In genomic region chr4:120369861-120370366, GRCm38 (mm10) we compare ENCODE assay signal across 8 mouse cellular contexts. TPM values are rescaled to one million over a fixed set of nuclear protein-coding genes. Genes with fewer than 3 reads are reported as not detected.
A peak's percentile ranks its signal among the peaks of the same experiment; 100 is the strongest.
DNase-seq lines count a peak whose midpoint lies in the region.

No protein-coding gene starts in this region.

- 13% methylated on average over 10 of the region's 10 CpGs for WGBS in embryonic facial prominence, embryonic 10.5 days
- 14% methylated on average over 10 of the region's 10 CpGs for WGBS in midbrain, embryonic 10.5 days

- DNase-seq in embryo, embryonic 11 days, result peak; percentile 43
- no peak for DNase-seq in embryo, embryonic 10 days (ENCODE audit: low spot score)
- peak; percentile 30 for DNase-seq in embryonic facial prominence, embryonic 10.5 days (ENCODE audit: low spot score)
- DNase-seq in heart, postnatal 4 days, result peak; percentile 14
- DNase-seq in midbrain, embryonic 10.5 days (ENCODE audit: low spot score), result peak; percentile 47
- no peak for DNase-seq in T-cell, adult 2 months (ENCODE audit: low spot score)
- DNase-seq in cerebellum, postnatal 36 days, result no peak
- DNase-seq in frontal cortex, postnatal 25 days (ENCODE audit: low spot score in 2 of 2), result no peak

- H3K4me3 ChIP-seq in embryonic facial prominence, embryonic 10.5 days, result no peak overlapping the region
- H3K4me3 ChIP-seq in midbrain, embryonic 10.5 days, result peak overlapping the region; percentile 23; the same call in 1 of the 2 replicates

- H3K36me3 ChIP-seq in embryonic facial prominence, embryonic 10.5 days (replicated peaks), result no peaks in the 10 kb centered on the region
- no peaks in the 10 kb centered on the region for H3K36me3 ChIP-seq in midbrain, embryonic 10.5 days

- H3K4me1 ChIP-seq in embryonic facial prominence, embryonic 10.5 days, result peaks cover 36% of the 10 kb centered on the region
- H3K4me1 ChIP-seq in midbrain, embryonic 10.5 days, result peaks cover 55% of the 10 kb centered on the region

- H3K27me3 ChIP-seq in embryonic facial prominence, embryonic 10.5 days (replicated peaks; ENCODE audit: low read depth, poor library complexity, severe bottlenecking), result peaks cover 64% of the 10 kb centered on the region
- H3K27me3 ChIP-seq in midbrain, embryonic 10.5 days (ENCODE audit: low read depth, poor library complexity, severe bottlenecking), result peaks cover 50% of the 10 kb centered on the region

- no peak overlapping the region for H3K27ac ChIP-seq in embryonic facial prominence, embryonic 10.5 days (replicated peaks)
- peak overlapping the region; percentile 70 for H3K27ac ChIP-seq in midbrain, embryonic 10.5 days (replicated peaks)

- no peaks in the 10 kb centered on the region for H3K9me3 ChIP-seq in embryonic facial prominence, embryonic 10.5 days
- H3K9me3 ChIP-seq in midbrain, embryonic 10.5 days (replicated peaks), result no peaks in the 10 kb centered on the region

RNA-seq across cellular contexts. Expression of gene Scmh1, which starts 35.2 kb away (rescaled TPM):
- polyA plus RNA-seq in embryonic facial prominence, embryonic 10.5 days (2016; fragmentation: Nextera tagmentation; extraction: Ambion mirVana), result 34.7 and 40.8 TPM in 2 replicates
- 100 to 1,000 TPM; 104 to 106 TPM for total RNA-seq in heart, postnatal 4 days (2021)
- polyA plus RNA-seq in midbrain, embryonic 10.5 days (2016; fragmentation: Nextera tagmentation; extraction: Ambion mirVana), result 36.8 and 46.9 TPM in 2 replicates

Comparison
In these comparisons a context has a peak if more than half of its experiments do, and no peak if none do; other contexts are left out.
1. DNase-seq: peak in embryo, embryonic 11 days (single experiment), embryonic facial prominence, embryonic 10.5 days (single experiment), heart, postnatal 4 days (single experiment) and midbrain, embryonic 10.5 days (single experiment); none in embryo, embryonic 10 days (single experiment), T-cell, adult 2 months (single experiment), cerebellum, postnatal 36 days (0 of 2) and frontal cortex, postnatal 25 days (0 of 2).